Mouse (Mus musculus) liver, postnatal 0 days (tissue): ENCODE results near the gene Ptpn6. TPM values are rescaled to one million over a fixed set of nuclear protein-coding genes. Genes with fewer than 3 reads are reported as not detected.

Experiments used
- ATAC-seq: fragments of 200-750 bp; cut with Nextera tagmentation; 2 replicates; pipeline ENCODE4 v1.8.0; 2017; ENCODE audit warnings: mild to moderate bottlenecking, moderate library complexity
- DNase-seq: peaks from one replicate; pipeline ENCODE4 v3.0.0-alpha.2; 2016
- H3K27ac ChIP-seq: fragments of 300-500 bp; sonication (generic); 2 replicates; pipeline ENCODE4 v1.5.1; 2014; ENCODE audit warnings: antibody characterized with exemption, moderate library complexity, mild to moderate bottlenecking, low read depth
- H3K27me3 ChIP-seq: fragments of 300-500 bp; sonication (generic); 2 replicates; pipeline ENCODE4 v1.6.1; 2014; ENCODE audit warnings: low read length, control low read depth, mixed read lengths; ENCODE audit not compliant: insufficient read depth
- H3K36me3 ChIP-seq: fragments of 300-500 bp; sonication (generic); replicated peaks from 2 replicates; pipeline ENCODE4 v1.6.1; 2014; ENCODE audit warnings: mild to moderate bottlenecking, control low read depth, low read length, moderate library complexity, mixed read lengths; ENCODE audit not compliant: insufficient read depth
- H3K4me1 ChIP-seq: fragments of 300-500 bp; sonication (generic); 2 replicates; pipeline ENCODE4 v1.6.1; 2014; ENCODE audit warnings: antibody characterized with exemption, mild to moderate bottlenecking, control low read depth; ENCODE audit not compliant: insufficient read depth
- H3K4me2 ChIP-seq: fragments of 300-500 bp; sonication (generic); 2 replicates; pipeline ENCODE4 v1.6.1; 2014; ENCODE audit warnings: low read depth, mild to moderate bottlenecking, low read length, moderate library complexity, mixed read lengths
- H3K4me3 ChIP-seq: fragments of 300-500 bp; sonication (generic); 2 replicates; pipeline ENCODE4 v1.5.1; 2014; ENCODE audit warnings: low read depth, low read length
- H3K9ac ChIP-seq: fragments of 300-500 bp; sonication (generic); replicated peaks from 2 replicates; pipeline ENCODE4 v1.6.1; 2014; ENCODE audit warnings: mild to moderate bottlenecking, moderate library complexity
- H3K9me3 ChIP-seq: fragments of 300-500 bp; sonication (generic); 2 replicates; pipeline ENCODE4 v1.6.1; 2016; ENCODE audit warnings: mild to moderate bottlenecking, control low read depth, low read length, mixed read lengths
- CTCF ChIP-seq: sonication (generic); IDR thresholded peaks from 2 replicates; pipeline ENCODE4 v1.5.1; 2016; ENCODE audit warnings: antibody characterized with exemption, low read depth
- EP300 ChIP-seq: IDR thresholded peaks from 2 replicates; pipeline ENCODE4 v1.6.1; 2016; ENCODE audit warnings: antibody characterized with exemption, low read depth, mild to moderate bottlenecking
- WGBS: fragments of 180-500 bp; shearing (Covaris S2); extraction: QIAGEN DNeasy Blood & Tissue Kit; methylation state at CpG from one replicate; pipeline ENCODE4 v1.1.7; 2014; ENCODE audit not compliant: insufficient replicate concordance; 5-methylcytosine and 5-hydroxymethylcytosine counted together
- polyA plus RNA-seq: library from polyadenylated mRNA; unstranded; fragments of >200 nt; fragmentation: Nextera tagmentation; extraction: Ambion mirVana; gene quantifications from 2 replicates; pipeline ENCODE4 v1.2.1, GENCODE M21; 2015

Gene Ptpn6
- polyA plus RNA-seq, 1 experiment from 2014 or later: 45.1 TPM

- no peak for ATAC-seq
- DNase-seq: no peak
- H3K4me1 ChIP-seq: peaks cover 44% of the 10 kb centered on the region
- no peak overlapping the region for H3K9ac ChIP-seq
- WGBS: 91% methylated on average over 15 of the region's 15 CpGs
- no peak overlapping the region for H3K4me3 ChIP-seq
- no peaks in the 10 kb centered on the region for H3K9me3 ChIP-seq
- H3K27ac ChIP-seq: no peak overlapping the region
- no peak overlapping the region for H3K4me2 ChIP-seq
- no peaks in the 10 kb centered on the region for H3K27me3 ChIP-seq
- TF ChIP-seq EP300 (no peak), CTCF (no peak)
- peaks cover 5% of the 10 kb centered on the region for H3K36me3 ChIP-seq
Measured at GRCm38 (mm10) chr6:124742839-124743514, 4.5 kb upstream of the Ptpn6 start.

GRCm38 (mm10) chr6:124741842-124742241, 3.3 kb upstream of the Ptpn6 start:
- Histone ChIP-seq H3K4me2 (peak overlapping the region; percentile 99), H3K9me3 (no peaks in the 10 kb centered on the region), H3K4me3 (peak overlapping the region; percentile 63), H3K36me3 (peaks cover 5% of the 10 kb centered on the region; the same call in 1 of the 2 replicates), H3K27ac (peak overlapping the region; percentile 99), H3K27me3 (no peaks in the 10 kb centered on the region), H3K9ac (peak overlapping the region; percentile 73), H3K4me1 (peaks cover 44% of the 10 kb centered on the region)
- ATAC-seq: no peak
- TF ChIP-seq CTCF (no peak), EP300 (no peak)
- WGBS: 74% methylated on average over 3 of the region's 3 CpGs
- DNase-seq: no peak

DNA sequence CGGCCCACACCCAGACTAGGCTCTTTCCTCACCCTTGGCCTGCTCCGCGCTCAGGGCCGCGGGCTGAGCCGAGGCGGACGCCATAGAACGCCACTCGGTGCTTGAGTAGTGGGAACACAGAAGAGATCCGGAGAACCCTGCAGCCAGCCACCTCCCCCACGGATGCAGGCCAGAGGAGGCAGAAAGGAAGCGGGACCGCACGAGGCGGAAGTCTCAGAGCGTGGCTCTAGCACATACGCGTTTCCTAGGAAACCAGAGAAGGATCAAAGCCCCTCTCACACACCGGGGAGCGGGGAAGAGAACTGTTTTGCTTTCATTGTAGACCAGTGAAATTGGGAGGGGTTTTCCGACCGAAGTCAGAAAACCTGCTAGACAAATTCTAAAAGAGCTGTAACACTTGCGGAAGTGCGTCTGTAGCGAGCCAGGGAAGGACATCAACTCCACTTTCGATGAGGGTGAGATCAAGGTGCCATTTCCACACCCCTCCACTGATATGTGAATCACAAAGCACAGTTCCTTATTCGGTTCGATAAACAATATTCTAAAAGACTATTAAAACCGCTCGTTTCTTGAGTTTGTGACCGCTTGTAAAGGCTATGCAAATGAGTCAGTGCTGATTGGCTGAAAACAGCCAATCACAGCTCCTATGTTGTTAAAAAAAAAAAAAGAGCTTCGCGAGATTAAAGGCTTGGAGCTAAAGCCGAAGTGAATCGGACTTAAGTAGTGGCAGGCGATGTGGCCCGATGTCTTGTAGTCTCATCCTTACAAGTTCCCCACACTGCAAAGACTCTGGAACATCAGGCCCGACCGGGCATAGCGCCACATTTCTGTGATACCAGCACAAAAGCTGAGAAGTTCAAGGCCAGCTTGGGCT, 2.6 kb upstream of the Ptpn6 start, which contains the start of gene Grcc10:
Gene Grcc10 (minus strand): TSS at position 487 of the 874 bp plus-strand sequence.
- WGBS: under 1% methylated on average over 41 of the region's 41 CpGs
- DNase-seq (peak; percentile 87), ATAC-seq (peak; percentile 72)
- H3K4me1 ChIP-seq: peaks cover 37% of the 10 kb centered on the region
- H3K9ac ChIP-seq: peak within 1 kb of the TSS; percentile 73
- H3K4me3 ChIP-seq: peak within 1 kb of the TSS; percentile 63
- H3K4me2 ChIP-seq: peak within 1 kb of the TSS; percentile 99
- TF ChIP-seq EP300 (peak; percentile 74; the same call in 1 of the 2 replicates), CTCF (no peak)
- H3K27me3 ChIP-seq: no peaks in the 10 kb centered on the region
- H3K9me3 ChIP-seq: no peaks in the 10 kb centered on the region
- H3K36me3 ChIP-seq: peaks cover 5% of the 10 kb centered on the region; the same call in 1 of the 2 replicates
- H3K27ac ChIP-seq: peak within 1 kb of the TSS; percentile 99

DNA sequence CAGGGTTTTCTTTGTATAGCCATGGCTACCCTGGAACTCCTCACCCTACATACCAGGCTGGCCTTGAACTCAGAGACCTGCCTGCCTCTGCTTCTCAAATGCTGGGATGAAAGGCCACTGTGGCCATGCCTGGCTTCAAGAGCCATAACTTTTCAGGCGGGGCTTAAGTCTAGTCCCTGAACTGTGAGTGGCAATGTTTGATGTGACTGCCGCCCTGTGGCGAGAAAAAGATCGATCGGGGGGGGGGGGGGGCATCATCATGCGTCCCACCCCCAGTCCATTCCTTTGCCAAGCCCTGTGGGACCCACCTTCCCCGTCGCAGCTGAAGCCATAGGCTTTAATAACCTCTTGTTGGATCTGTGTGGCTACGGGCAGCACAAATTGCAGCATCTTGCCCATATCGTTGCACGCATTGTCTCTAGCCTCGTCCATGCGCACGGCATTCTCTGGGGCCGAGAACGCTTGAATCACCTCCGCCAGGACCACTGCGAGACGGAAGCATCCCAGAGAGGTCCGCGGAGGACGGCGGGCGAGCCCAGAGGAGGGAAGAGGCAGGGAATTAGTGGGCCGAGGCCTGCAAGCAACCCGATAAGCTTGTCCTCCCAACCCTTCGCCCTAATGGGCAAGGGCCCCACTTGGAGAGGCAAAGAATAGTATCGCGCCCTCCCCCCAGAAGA, 1.8 kb upstream of the Ptpn6 start:
- WGBS: under 1% methylated on average over 29 of the region's 29 CpGs
- H3K4me3 ChIP-seq: peak overlapping the region; percentile 63
- no peaks in the 10 kb centered on the region for H3K27me3 ChIP-seq
- DNase-seq: peak; percentile 67
- TF ChIP-seq EP300 (no peak), CTCF (peak; percentile 72)
- peaks cover 5% of the 10 kb centered on the region; the same call in 1 of the 2 replicates for H3K36me3 ChIP-seq
- peak overlapping the region; percentile 73 for H3K9ac ChIP-seq
- H3K4me1 ChIP-seq: peaks cover 35% of the 10 kb centered on the region
- peak overlapping the region; percentile 99 for H3K4me2 ChIP-seq
- H3K27ac ChIP-seq: peak overlapping the region; percentile 99
- no peaks in the 10 kb centered on the region for H3K9me3 ChIP-seq
- ATAC-seq: no peak

GRCm38 (mm10) chr6:124739231-124739796, 800 bp upstream of the Ptpn6 start:
- peaks cover 5% of the 10 kb centered on the region; the same call in 1 of the 2 replicates for H3K36me3 ChIP-seq
- H3K9ac ChIP-seq: peak overlapping the region; percentile 17; the same call in 1 of the 2 replicates
- no peak for ATAC-seq
- no peak overlapping the region for H3K4me3 ChIP-seq
- peak overlapping the region; percentile 99; the same call in 1 of the 2 replicates for H3K4me2 ChIP-seq
- H3K27me3 ChIP-seq: no peaks in the 10 kb centered on the region
- no peaks in the 10 kb centered on the region for H3K9me3 ChIP-seq
- peaks cover 29% of the 10 kb centered on the region for H3K4me1 ChIP-seq
- DNase-seq: peak; percentile 11
- WGBS: 77% methylated on average over 10 of the region's 10 CpGs
- H3K27ac ChIP-seq: peak overlapping the region; percentile 99
- TF ChIP-seq CTCF: no peak
- TF ChIP-seq EP300: no peak
